Mouse (Mus musculus) liver, embryonic 14.5 days (tissue): ENCODE data around the gene Mpdu1.

Experiments used
- CTCF ChIP-seq: IDR thresholded peaks from 2 replicates; pipeline ENCODE4 v1.5.1; 2016; ENCODE audit warnings: antibody characterized with exemption, low read depth, control low read depth
- EP300 ChIP-seq: IDR thresholded peaks from 2 replicates; pipeline ENCODE4 v1.6.1; 2016; ENCODE audit warnings: antibody characterized with exemption, low read depth

DNA sequence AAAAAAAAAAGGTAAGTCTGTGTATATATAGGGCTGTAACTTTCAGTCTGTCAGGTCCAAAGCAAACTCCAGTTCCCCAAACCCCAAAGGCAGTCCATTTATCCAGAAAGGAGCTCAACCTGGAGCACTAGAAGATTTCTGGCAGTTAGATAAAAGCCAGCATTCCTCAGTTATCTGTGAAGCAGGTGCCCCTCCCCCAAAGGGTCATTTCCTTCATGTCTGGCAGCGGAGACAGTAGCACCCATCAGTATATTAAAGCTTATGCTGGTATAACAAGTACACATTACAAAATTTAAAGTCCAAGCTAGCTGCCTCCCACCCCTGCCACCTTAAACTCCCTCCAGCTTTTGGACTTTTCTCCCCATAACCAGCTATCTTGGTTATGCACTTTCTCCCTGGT, 37.2 kb upstream of the Mpdu1 start:
- TF ChIP-seq CTCF (no peak), EP300 (no peak)
